Mouse (Mus musculus) brain, embryonic 14.5 days (tissue): ENCODE measurements around the gene Arhgap17. TPM values are rescaled to one million over a fixed set of nuclear protein-coding genes. Genes with fewer than 3 reads are reported as not detected.

ENCODE experiments used
- DNase-seq: peaks from one replicate; pipeline ENCODE4 v3.0.0-alpha.2; 2011; ENCODE audit warnings: low read depth
- CTCF ChIP-seq: fragments of 200-500 bp; IDR thresholded peaks from 2 replicates; pipeline ENCODE4 v1.5.1; 2012; ENCODE audit warnings: inconsistent platforms, mild to moderate bottlenecking, moderate library complexity, borderline replicate concordance; ENCODE audit not compliant: insufficient read depth, insufficient read length; ENCODE audit errors: extremely low read depth
- POLR2A ChIP-seq: fragments of 200-500 bp; IDR thresholded peaks from 2 replicates; pipeline ENCODE4 v1.6.1; 2012; ENCODE audit warnings: mild to moderate bottlenecking, inconsistent platforms, borderline replicate concordance; ENCODE audit not compliant: poor library complexity, insufficient read depth, insufficient read length, severe bottlenecking; ENCODE audit errors: extremely low read depth
- polyA plus RNA-seq: library from polyadenylated mRNA; depleted of rRNA; stranded (reverse); fragments of >200 nt; gene quantifications from 2 replicates; pipeline ENCODE4 v1.2.3, GENCODE M21; 2012

Arhgap17 gene
- polyA plus RNA-seq, 1 experiment = 24.4 TPM

- TF ChIP-seq CTCF (no peak), POLR2A (no peak)
- no peak for DNase-seq
Measured at GRCm38 (mm10) chr7:123367218-123368150, 2.2 kb downstream of the Arhgap17 start.

- TF ChIP-seq POLR2A (no peak), CTCF (no peak)
- no peak for DNase-seq
Measured at GRCm38 (mm10) chr7:123366806-123367205, 2.9 kb downstream of the Arhgap17 start.

- no peak for DNase-seq
- TF ChIP-seq CTCF (no peak), POLR2A (no peak)
Measured at GRCm38 (mm10) chr7:123365876-123366741, 3.6 kb downstream of the Arhgap17 start.

GRCm38 (mm10) chr7:123363971-123364370 is 5.7 kb downstream of the Arhgap17 start:
- TF ChIP-seq CTCF (no peak), POLR2A (no peak)
- no peak for DNase-seq

- no peak for DNase-seq
- TF ChIP-seq CTCF = no peak
- no peak for TF ChIP-seq POLR2A
Measured at GRCm38 (mm10) chr7:123362806-123363205, 6.9 kb downstream of the Arhgap17 start.

- no peak for DNase-seq
- no peak for TF ChIP-seq CTCF
- TF ChIP-seq POLR2A = no peak
Measured at GRCm38 (mm10) chr7:123361229-123361980, 8.3 kb downstream of the Arhgap17 start.

- TF ChIP-seq CTCF (no peak), POLR2A (no peak)
- DNase-seq = no peak
Measured at GRCm38 (mm10) chr7:123360185-123360584, 9.5 kb downstream of the Arhgap17 start.

- TF ChIP-seq CTCF (no peak), POLR2A (no peak)
- DNase-seq = peak; percentile 39
Measured at GRCm38 (mm10) chr7:123359101-123359500, 10.6 kb downstream of the Arhgap17 start.

- TF ChIP-seq CTCF = no peak
- no peak for TF ChIP-seq POLR2A
- no peak for DNase-seq
Measured at GRCm38 (mm10) chr7:123356158-123356557, 13.6 kb downstream of the Arhgap17 start.

- no peak for TF ChIP-seq CTCF
- no peak for TF ChIP-seq POLR2A
- DNase-seq = no peak
Measured at GRCm38 (mm10) chr7:123354851-123355250, 14.9 kb downstream of the Arhgap17 start.
